Mouse (Mus musculus) hindbrain, embryonic 12.5 days (tissue): ENCODE measurements around the gene Sowaha. TPM values are rescaled to one million over a fixed set of nuclear protein-coding genes. Genes with fewer than 3 reads are reported as not detected.

Source experiments
- ATAC-seq: fragments of 200-750 bp; cut with Nextera tagmentation; 2 replicates; pipeline ENCODE4 v1.8.0; 2017; ENCODE audit warnings: moderate TSS enrichment; ENCODE audit not compliant: low FRiP score
- H3K27ac ChIP-seq: fragments of 300-500 bp; sonication (generic); 2 replicates; pipeline ENCODE4 v1.5.1; 2016; ENCODE audit warnings: mild to moderate bottlenecking
- H3K27me3 ChIP-seq: fragments of 300-500 bp; sonication (generic); 2 replicates; pipeline ENCODE4 v1.6.1; 2016; ENCODE audit warnings: mild to moderate bottlenecking
- H3K36me3 ChIP-seq: fragments of 300-500 bp; sonication (generic); 2 replicates; pipeline ENCODE4 v1.6.1; 2016; ENCODE audit warnings: mild to moderate bottlenecking
- H3K4me1 ChIP-seq: fragments of 300-500 bp; sonication (generic); 2 replicates; pipeline ENCODE4 v1.6.1; 2016
- H3K4me2 ChIP-seq: fragments of 300-500 bp; sonication (generic); replicated peaks from 2 replicates; pipeline ENCODE4 v1.6.1; 2016; ENCODE audit warnings: mild to moderate bottlenecking
- H3K4me3 ChIP-seq: fragments of 300-500 bp; sonication (generic); 2 replicates; pipeline ENCODE4 v1.5.1; 2016; ENCODE audit warnings: mild to moderate bottlenecking
- H3K9ac ChIP-seq: fragments of 300-500 bp; sonication (generic); 2 replicates; pipeline ENCODE4 v1.6.1; 2016; ENCODE audit warnings: mild to moderate bottlenecking, moderate library complexity
- H3K9me3 ChIP-seq: fragments of 300-500 bp; sonication (generic); replicated peaks from 2 replicates; pipeline ENCODE4 v1.6.1; 2016; ENCODE audit warnings: mild to moderate bottlenecking
- whole genome bisulfite sequencing: fragments of 180-500 bp; shearing (Covaris S2); methylation state at CpG from one replicate; pipeline ENCODE4 v1.1.7; 2016; 5-methylcytosine and 5-hydroxymethylcytosine counted together
- polyA plus RNA-seq: library from polyadenylated mRNA; unstranded; fragments of >200 nt; fragmentation: Nextera tagmentation; extraction: Ambion mirVana; gene quantifications from 2 replicates; pipeline ENCODE4 v1.2.1, GENCODE M21; 2016

Sowaha gene
- polyA plus RNA-seq, 1 experiment from 2014 or later = 0.84 TPM

DNA sequence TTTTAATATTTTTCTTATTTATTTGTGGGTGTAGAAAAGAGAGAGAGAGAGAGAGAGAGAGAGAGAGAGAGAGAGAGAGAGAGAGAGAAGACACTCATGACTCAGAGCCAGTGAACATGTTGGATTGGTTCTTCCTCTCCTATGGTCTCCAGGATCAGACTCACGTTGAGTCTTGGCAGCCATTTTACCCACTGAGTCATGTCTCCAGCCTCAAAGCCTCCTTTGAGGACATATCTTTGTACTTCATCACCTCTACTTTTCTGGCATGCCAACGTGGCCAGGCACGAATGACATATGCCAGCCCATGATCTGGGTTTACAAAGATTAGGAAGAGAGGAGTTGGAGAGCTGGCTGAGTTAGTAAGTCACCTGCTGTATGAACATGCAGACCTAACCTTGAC, 19.9 kb downstream of the Sowaha start:
- H3K4me2 ChIP-seq = no peak overlapping the region
- H3K4me1 ChIP-seq = peaks cover 17% of the 10 kb centered on the region
- 83% methylated on average over 3 of the region's 3 CpGs for WGBS
- H3K4me3 ChIP-seq = no peak overlapping the region
- H3K36me3 ChIP-seq = no peaks in the 10 kb centered on the region
- peaks cover 86% of the 10 kb centered on the region for H3K27me3 ChIP-seq
- H3K9ac ChIP-seq = no peak overlapping the region
- ATAC-seq = no peak
- H3K9me3 ChIP-seq = no peaks in the 10 kb centered on the region
- H3K27ac ChIP-seq = no peak overlapping the region

DNA sequence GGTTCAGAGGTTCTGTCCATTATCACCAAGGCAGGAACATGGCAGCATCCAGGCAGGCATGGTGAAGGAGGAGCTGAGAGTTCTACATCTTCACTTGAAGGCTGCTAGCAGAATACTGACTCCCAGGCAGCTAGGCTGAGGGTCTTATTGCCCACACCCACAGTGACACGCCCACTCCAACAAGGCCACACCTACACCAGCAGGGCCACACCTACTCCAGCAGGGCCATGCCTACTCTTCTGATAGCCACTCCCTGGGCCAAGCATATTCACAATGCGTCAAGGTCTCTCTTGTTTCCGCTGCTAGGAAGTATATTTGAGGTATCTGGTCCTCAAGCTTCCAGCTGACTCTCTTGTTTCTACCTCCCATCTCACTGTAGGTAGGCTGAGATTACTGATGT, 21.1 kb downstream of the Sowaha start:
- ATAC-seq = no peak
- Histone ChIP-seq H3K4me2 (no peak overlapping the region), H3K4me1 (peaks cover 17% of the 10 kb centered on the region), H3K36me3 (no peaks in the 10 kb centered on the region), H3K27me3 (peaks cover 78% of the 10 kb centered on the region), H3K4me3 (no peak overlapping the region), H3K9ac (no peak overlapping the region), H3K9me3 (no peaks in the 10 kb centered on the region), H3K27ac (no peak overlapping the region)
- 65% methylated on average over 3 of the region's 3 CpGs for WGBS

DNA sequence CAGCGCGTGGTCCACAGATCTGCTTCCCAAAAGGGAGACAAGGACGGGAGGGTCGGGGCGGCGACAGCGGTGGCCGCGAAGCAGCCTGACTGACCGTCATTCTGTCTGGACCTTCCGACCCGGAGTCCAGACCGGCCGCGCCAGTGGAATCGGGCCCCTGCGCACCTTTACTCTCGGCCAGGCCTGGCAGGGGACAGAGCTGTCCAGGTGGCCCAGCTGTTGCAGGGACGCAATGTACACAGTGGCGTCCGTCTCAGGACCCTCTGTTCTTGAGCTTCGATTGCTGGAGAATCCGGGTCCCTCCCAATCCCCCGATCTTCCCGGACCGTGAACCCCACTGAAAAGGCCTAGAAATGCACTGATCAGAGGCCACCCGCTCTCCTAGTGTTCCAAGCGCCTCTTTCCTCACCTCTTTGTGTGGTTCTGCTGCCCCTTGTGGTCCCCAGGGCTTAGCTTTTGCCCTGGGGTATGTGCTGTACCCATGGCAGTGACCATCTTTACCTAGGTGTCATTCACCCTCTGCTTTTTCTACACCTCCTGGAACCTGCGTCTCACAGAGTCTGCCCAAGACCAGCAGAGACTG, 22.6 kb downstream of the Sowaha start:
- Histone ChIP-seq H3K9me3 (no peaks in the 10 kb centered on the region), H3K27ac (no peak overlapping the region), H3K4me1 (peaks cover 7% of the 10 kb centered on the region), H3K36me3 (no peaks in the 10 kb centered on the region), H3K27me3 (peaks cover 62% of the 10 kb centered on the region), H3K4me3 (peak overlapping the region; percentile 48), H3K9ac (peak overlapping the region; percentile 51), H3K4me2 (peak overlapping the region; percentile 75)
- no peak for ATAC-seq
- WGBS = 5% methylated on average over 29 of the region's 29 CpGs

DNA sequence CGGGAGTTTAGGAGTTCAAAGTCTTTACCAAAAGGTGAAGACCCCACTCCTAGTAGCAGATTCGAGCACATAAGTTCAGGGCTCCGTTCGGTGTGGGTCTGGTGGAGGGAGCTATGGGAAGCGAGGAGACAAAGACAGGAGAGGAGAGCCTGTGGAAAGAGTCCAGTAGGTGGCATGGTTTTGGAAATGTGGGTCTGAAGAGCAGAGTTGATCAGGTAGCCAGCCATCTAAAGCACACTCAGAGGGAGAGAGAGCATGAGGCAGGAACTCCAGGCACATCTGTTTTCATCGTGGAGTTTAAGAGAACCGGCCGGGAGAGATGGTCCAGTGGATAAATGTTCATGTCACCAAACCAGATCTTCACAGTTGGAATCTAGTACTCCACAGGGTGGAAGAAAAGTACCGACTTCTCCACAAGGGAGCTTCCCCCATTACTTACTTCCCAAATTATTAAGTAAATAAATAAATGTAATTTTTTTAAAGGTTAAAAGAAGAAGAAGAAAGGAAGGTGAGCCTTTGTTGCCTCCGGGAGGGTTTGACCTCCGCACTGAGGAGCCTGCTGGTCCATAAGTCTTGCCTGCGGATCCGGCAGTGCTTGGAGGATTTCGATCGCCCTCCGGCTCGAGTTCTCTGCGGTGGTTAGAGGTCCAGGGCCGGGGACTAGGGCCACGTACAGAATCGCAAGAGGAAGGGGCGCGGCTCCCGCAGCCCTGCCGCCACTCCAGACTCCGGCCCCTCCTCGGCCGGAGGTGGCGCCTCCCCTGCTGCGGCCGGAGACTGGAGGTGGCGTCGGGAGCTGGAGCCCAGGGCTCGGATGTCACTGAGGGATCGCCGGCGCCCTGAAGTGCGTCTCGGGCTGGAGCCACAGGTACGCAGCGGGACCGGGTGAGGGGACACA, 23.4 kb downstream of the Sowaha start, which contains the start of the genes Gm10447 and Shroom1:
Gm10447 (minus strand) TSS at position 637 of the 898 bp plus-strand sequence.
Shroom1 (plus strand) TSS at position 732 of the 898 bp plus-strand sequence.
- peak within 1 kb of the TSS; percentile 48 for H3K4me3 ChIP-seq
- WGBS = 4% methylated on average over 42 of the region's 42 CpGs
- peak; percentile 48; the same call in 1 of the 2 replicates for ATAC-seq
- H3K9ac ChIP-seq = peak within 1 kb of the TSS; percentile 51
- H3K9me3 ChIP-seq = no peaks in the 10 kb centered on the region
- H3K4me1 ChIP-seq = peaks cover 7% of the 10 kb centered on the region
- peaks cover 55% of the 10 kb centered on the region for H3K27me3 ChIP-seq
- H3K36me3 ChIP-seq = no peaks in the 10 kb centered on the region
- peak within 1 kb of the TSS; percentile 75 for H3K4me2 ChIP-seq
- no peak within 1 kb of the TSS for H3K27ac ChIP-seq

DNA sequence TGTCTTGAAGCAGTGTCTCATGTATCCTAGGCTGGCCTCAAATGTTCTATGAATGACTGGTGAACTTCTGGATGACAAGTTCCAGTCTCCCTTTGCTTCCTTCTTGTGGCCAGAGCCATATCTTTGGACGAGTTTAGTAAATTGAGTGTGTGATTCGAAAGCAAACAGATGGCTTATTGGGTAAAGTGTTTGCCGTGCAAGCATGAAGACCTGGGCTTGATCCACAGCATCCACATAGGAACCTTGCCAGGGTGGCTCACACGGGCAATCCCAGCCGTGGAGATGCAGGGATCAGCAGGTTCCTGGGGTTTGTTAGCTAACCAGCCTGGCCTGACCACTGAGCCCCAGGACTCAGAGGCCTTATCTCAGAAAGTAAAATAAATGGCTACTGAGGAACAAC, 27.0 kb downstream of the Sowaha start:
- Histone ChIP-seq H3K4me1 (peaks cover 7% of the 10 kb centered on the region), H3K27ac (no peak overlapping the region), H3K4me2 (no peak overlapping the region), H3K4me3 (no peak overlapping the region), H3K9me3 (no peaks in the 10 kb centered on the region), H3K36me3 (no peaks in the 10 kb centered on the region), H3K27me3 (peaks cover 29% of the 10 kb centered on the region), H3K9ac (no peak overlapping the region)
- 89% methylated on average over 5 of the region's 5 CpGs for WGBS
- ATAC-seq = no peak

DNA sequence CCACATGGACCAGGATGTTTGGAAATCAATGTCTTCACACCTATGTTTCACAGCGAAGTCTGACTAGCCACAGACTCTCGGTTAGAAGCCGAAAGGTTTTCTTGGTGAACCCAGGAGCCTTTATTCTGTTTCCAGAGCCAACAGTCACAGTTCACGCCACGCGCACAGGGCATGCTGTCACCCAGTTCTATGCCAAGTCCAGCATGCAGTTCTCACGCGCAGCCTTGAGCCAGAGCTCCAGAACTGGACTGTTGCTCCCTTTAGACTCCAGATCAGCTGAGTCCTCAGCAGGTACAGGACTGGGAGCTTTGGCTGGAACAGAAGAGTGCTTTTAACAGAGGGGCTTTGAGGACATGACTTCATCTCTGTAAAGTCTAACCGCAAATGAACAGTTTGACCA, 27.7 kb downstream of the Sowaha start:
- no peak overlapping the region for H3K27ac ChIP-seq
- no peaks in the 10 kb centered on the region for H3K36me3 ChIP-seq
- H3K4me2 ChIP-seq = no peak overlapping the region
- WGBS = 97% methylated on average over 9 of the region's 9 CpGs
- H3K27me3 ChIP-seq = peaks cover 22% of the 10 kb centered on the region
- no peaks in the 10 kb centered on the region for H3K9me3 ChIP-seq
- ATAC-seq = no peak
- H3K4me3 ChIP-seq = no peak overlapping the region
- no peak overlapping the region for H3K9ac ChIP-seq
- peaks cover 6% of the 10 kb centered on the region for H3K4me1 ChIP-seq

DNA sequence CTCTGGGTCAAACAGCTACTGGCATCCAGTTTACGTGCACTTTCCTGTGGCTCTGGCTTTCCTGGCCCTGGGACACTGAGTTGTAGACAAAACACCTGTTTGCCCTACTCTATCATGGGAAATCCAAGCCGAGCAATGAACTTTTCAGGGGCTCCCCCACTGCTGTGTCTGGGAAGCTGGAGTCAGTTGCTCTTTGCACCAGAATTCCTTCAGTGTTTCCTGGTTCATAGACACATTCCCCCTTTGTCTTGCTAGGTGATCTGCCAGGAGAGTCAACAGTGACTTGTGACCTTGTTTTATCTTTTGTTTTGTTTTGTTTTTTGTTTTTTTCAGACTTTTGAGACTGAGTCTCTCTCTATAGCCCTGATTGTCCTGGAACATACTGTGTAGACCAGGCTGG, 28.7 kb downstream of the Sowaha start:
- no peak overlapping the region for H3K27ac ChIP-seq
- no peaks in the 10 kb centered on the region for H3K36me3 ChIP-seq
- peaks cover 13% of the 10 kb centered on the region for H3K27me3 ChIP-seq
- H3K4me3 ChIP-seq = no peak overlapping the region
- no peaks in the 10 kb centered on the region for H3K9me3 ChIP-seq
- no peaks in the 10 kb centered on the region for H3K4me1 ChIP-seq
- WGBS = 80% methylated on average over 2 of the region's 2 CpGs
- no peak for ATAC-seq
- no peak overlapping the region for H3K9ac ChIP-seq
- no peak overlapping the region for H3K4me2 ChIP-seq

DNA sequence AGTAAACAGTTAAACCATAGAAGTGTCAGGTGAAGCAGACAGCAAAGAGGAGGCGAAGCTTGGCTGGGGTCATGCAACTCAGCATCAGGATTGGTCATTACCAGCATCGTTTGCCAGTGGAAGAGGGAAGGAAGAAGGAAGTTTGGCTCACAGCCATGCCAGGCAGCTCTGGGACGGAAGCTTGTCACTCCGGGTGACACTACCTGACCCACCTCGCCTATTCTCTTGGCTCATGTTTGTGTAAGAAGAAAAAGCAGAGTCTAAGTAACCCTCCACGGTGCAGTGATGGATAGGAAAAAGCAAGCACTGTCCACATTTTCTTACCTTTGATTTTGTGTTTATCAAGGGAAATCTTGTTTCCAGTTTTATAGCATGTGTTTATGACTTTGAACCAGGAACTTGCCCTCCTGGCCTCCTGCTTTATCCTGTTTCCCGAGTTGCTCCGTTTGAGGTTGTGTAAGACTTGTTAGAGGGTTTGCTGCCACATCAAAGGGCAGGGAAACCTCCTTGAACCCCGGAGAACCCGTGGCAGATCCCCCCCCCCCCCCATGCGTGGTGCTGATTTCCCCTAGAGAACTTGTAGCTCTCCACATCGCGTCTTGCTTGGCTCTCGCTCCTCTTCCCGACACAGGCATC, 29.9 kb downstream of the Sowaha start:
- 61% methylated on average over 15 of the region's 15 CpGs for WGBS

DNA sequence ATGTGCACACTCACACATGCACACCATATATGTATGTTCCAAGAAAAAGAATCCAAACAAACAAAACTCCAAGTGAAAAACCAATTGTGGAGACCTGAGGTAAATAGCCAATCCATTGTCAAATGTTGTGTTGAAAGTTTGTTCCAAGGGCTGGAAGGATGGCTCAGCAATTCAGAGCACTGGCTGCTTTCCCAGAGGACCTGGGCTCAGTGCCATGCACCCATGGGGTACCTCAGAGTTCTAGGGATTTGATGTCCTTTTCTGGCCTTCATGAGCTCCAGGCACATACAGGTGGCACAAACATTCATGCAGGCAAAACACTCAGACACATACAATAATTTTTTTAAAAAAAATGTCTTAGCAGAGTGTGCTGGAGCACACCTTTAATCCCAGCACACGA, 31.5 kb downstream of the Sowaha start:
- Histone ChIP-seq H3K36me3 (no peaks in the 10 kb centered on the region), H3K4me3 (no peak overlapping the region), H3K27me3 (no peaks in the 10 kb centered on the region), H3K4me1 (no peaks in the 10 kb centered on the region), H3K4me2 (no peak overlapping the region), H3K9me3 (no peaks in the 10 kb centered on the region), H3K27ac (no peak overlapping the region), H3K9ac (no peak overlapping the region)
- no peak for ATAC-seq
- 84% methylated on average over 1 of the region's 1 CpGs for WGBS

More for the DNA sequence above, 29.9 kb downstream of the Sowaha start:
- Histone ChIP-seq H3K27ac (no peak overlapping the region), H3K9me3 (no peaks in the 10 kb centered on the region), H3K4me2 (no peak overlapping the region), H3K4me3 (no peak overlapping the region), H3K27me3 (0 out of 2 replicates have a peak, but pooled peaks cover 3% of the 10 kb centered on the region), H3K4me1 (no peaks in the 10 kb centered on the region), H3K9ac (no peak overlapping the region), H3K36me3 (no peaks in the 10 kb centered on the region)
- ATAC-seq = no peak

DNA sequence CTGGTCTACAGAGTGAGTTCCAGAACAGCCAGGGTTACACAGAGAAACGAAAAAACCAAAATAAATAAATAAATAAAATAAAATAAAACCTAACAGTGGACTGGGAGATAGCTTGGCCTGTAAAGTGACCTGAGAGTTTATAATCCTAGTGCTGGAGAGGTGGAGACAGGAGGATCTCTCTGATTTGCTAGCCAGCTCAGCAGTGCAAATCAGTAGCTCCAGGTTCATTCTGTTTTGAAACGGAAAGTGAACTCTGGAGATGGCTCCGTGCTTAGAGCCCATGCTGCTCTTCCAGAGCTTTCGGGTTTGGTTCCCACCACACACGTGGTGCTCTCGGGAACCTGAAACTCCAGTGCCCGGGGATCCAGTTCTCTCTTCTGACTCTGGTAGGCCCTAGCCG, 32.1 kb downstream of the Sowaha start:
- H3K9ac ChIP-seq = no peak overlapping the region
- no peak for ATAC-seq
- H3K27me3 ChIP-seq = no peaks in the 10 kb centered on the region
- H3K4me2 ChIP-seq = no peak overlapping the region
- 87% methylated on average over 8 of the region's 8 CpGs for WGBS
- H3K4me1 ChIP-seq = no peaks in the 10 kb centered on the region
- H3K4me3 ChIP-seq = no peak overlapping the region
- no peaks in the 10 kb centered on the region for H3K9me3 ChIP-seq
- H3K36me3 ChIP-seq = no peaks in the 10 kb centered on the region
- no peak overlapping the region for H3K27ac ChIP-seq

DNA sequence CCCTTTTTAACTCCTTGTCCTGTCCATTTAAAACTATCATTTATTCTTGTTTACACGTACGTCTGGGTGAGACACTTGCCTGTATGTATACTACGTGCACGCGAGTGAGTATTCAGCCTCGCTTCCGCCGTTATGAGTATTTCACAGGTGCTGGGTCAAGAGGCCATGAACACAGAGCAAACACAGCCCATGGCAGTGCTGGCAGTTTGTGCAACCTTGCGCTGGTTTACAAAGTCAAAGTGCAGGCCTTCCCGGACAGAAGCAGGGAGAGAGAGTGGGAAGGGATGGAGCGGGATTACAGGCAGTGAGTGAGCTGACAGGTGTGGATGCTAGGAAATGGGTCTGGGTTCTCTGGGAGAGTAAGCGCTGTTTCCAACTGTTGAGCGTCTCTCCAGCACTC, 33.9 kb downstream of the Sowaha start:
- H3K36me3 ChIP-seq = no peaks in the 10 kb centered on the region
- H3K4me3 ChIP-seq = no peak overlapping the region
- H3K27ac ChIP-seq = no peak overlapping the region
- H3K4me2 ChIP-seq = no peak overlapping the region
- H3K27me3 ChIP-seq = no peaks in the 10 kb centered on the region
- H3K9me3 ChIP-seq = no peaks in the 10 kb centered on the region
- no peak overlapping the region for H3K9ac ChIP-seq
- ATAC-seq = no peak
- 92% methylated on average over 13 of the region's 13 CpGs for WGBS
- H3K4me1 ChIP-seq = no peaks in the 10 kb centered on the region

DNA sequence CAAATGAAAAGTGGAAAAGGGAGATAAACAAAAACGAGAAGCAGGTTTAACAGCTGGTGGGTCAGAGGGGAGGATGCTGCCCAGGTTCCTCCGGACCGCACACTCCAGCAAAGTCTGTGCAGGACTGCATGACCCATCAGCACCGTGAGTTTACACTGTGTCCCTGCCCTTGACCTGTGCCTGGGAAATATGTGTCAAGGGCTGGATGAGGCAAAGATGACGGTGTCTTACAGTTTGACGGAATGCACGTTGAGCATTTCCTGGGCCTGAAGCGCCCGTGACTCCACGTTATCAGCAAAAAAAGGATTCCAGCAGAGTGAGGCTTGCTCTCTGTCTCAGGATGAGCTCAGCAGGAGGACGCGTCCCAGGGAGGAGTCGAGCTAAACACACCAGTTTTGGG, 34.5 kb downstream of the Sowaha start:
- no peaks in the 10 kb centered on the region for H3K27me3 ChIP-seq
- no peaks in the 10 kb centered on the region for H3K9me3 ChIP-seq
- no peak overlapping the region for H3K9ac ChIP-seq
- no peak for ATAC-seq
- H3K27ac ChIP-seq = no peak overlapping the region
- no peaks in the 10 kb centered on the region for H3K36me3 ChIP-seq
- WGBS = 58% methylated on average over 13 of the region's 13 CpGs
- no peaks in the 10 kb centered on the region for H3K4me1 ChIP-seq
- no peak overlapping the region for H3K4me3 ChIP-seq
- H3K4me2 ChIP-seq = no peak overlapping the region
